Mouse (Mus musculus) testis, postnatal 14 days (tissue): ENCODE data around the gene Ltbp3.
"Not testable (repeated sequence)": the region's sequence is repeated elsewhere in the genome, so short reads cannot be mapped to it uniquely, and the experiment has no call there.

ENCODE experiments used
- DNase-seq: peaks from one replicate; pipeline ENCODE4 v3.0.0; 2021; ENCODE audit warnings: low spot score

The Ltbp3 gene

GRCm38 (mm10) chr19:5793917-5794770, 53.4 kb downstream of the Ltbp3 start:
- not testable (repeated sequence) for DNase-seq

DNA sequence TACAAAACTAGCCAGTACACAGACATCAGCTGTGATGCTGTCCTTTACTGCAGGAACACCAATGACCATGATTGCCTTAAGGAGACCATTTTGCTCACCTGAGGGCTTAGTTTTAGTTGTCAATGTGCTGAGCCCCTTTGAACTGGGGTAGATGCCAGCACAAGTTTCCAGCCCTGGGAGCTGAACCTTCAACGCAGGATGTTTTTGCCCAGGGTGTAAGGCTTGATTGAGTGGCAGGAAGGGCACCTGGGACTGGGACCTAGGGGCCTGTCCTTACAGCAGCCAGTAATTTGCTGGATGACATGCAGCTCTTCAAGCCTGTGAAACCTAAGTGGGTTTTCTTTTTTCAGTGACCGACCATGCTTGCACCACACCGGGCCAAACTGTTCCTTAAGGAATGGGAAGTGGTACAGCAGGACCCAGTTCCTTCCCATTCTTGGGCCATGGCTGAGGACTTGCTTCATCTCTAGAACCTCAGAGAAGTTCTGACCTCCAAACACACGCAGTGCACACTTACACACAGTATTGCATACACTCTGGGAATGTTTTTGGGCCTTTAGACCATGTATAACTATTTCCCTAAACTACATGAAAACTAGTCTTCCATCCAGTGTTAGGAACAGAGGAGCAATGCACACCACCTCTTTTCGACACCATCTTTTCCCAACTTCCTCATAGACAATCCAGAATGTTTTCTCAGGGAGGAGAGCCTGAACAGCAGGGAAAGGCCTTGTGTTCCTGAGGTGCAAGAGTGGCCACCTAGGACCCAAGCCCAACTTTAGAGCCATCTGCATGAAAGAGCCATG, 54.3 kb downstream of the Ltbp3 start:
- no peak for DNase-seq

GRCm38 (mm10) chr19:5795668-5796572, 55.2 kb downstream of the Ltbp3 start:
- no peak for DNase-seq

DNA sequence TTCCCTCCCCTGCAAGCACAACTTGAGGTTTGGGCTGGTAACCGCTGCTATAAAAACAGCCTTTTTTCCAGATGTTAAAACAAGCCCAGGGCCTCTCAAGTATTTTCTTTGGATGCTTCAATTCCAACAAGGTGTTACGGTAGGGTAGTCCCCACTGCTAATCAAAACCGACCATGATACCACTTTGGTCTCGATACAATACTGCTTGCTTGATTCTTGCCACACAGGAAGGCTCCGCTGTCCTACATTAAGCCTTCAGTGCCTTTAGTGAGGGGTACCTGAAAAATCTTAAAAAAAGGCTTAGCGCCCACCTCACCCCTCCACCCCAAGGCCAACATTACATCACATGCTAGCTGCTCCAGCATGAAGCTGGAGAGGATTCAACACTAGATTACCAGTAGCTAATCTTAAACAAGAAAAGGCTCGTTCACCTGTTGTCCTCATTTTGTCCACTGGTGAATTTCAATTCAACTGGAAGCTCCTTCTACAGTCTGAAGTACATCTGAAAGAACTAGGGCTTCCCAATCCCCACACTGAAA, 55.9 kb downstream of the Ltbp3 start:
- DNase-seq, result no peak

GRCm38 (mm10) chr19:5797381-5798111, 56.8 kb downstream of the Ltbp3 start:
- no peak for DNase-seq

DNA sequence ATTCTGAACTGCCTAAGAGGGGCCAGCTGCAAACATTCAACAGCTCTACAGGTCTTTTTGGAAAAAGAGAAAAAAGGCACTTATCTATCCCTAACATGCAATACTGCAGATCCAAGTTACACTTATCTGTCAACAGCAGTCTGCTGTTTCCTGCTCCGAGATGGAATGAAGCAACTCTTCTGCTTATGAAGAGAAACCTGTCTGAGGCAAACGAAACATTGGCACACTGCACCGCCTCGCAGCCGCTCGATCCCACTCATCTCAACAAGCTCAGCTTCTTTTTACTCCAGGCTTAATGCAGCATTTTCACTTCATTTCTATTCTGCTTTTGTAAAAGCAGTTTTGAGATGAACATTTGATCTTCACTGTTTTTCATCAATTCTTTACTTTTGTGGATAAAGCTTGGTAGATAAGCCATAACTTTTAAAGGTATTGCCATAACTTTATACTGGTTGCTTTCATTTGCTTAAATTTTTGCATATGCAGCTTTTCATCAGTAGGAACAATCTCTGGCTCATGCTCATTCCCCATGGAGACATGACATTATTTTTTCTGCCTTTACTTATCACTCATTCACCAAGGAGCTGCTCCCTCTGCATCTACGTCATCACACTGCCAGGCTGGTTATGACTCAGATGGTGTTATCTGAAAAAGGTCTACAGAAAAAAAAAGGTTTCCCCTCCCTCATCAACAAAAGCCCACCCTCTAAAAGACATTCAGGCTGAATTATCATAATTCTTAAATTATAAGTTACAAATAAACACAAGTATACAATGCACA, 58.2 kb downstream of the Ltbp3 start:
- DNase-seq, result no peak

DNA sequence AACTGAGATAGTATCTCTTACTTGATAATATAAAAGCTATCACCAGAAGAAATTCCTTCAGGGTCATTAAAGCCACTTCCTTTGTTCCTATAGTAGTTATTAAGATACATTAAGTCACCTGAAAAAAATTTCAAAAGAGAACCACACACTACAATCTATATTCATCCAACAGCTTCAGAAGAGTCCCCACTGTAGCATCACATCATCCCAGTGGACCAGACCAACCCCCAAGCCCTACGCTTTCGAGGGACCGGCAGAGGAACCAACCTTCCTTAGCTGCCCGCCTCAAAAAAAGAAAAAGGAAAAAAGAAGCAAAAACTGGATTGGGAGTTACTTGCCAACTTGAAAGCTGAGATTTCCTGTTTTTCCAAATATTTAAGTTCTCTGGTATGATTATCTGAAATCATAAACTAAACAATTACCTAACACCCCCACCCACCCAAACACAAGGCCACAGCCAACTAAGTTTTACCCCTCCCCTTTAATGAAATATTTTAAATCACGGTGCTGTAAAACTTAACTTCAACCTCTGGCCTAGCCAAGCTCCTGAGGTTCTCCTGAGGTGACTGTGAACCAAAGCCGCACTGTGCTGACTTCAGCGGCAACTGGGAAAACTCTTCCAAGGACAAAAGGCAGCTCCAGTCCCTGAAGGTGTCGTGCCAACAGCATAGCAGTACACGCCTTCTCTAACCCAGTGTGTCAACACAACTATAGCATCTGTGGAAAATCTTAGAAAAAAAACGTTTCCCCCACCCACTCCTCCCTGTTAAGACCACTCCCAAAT, 59.1 kb downstream of the Ltbp3 start:
- no peak for DNase-seq

- no peak for DNase-seq
These were observed 59.6 kb downstream of the Ltbp3 start for GRCm38 (mm10) chr19:5800350-5800631.

- DNase-seq, result no peak
These were observed 60.1 kb downstream of the Ltbp3 start for GRCm38 (mm10) chr19:5800632-5801431.

- no peak for DNase-seq
These were observed 60.8 kb downstream of the Ltbp3 start for GRCm38 (mm10) chr19:5801432-5801964.

GRCm38 (mm10) chr19:5802011-5802786, 61.5 kb downstream of the Ltbp3 start:
- peak; percentile 90 for DNase-seq

DNA sequence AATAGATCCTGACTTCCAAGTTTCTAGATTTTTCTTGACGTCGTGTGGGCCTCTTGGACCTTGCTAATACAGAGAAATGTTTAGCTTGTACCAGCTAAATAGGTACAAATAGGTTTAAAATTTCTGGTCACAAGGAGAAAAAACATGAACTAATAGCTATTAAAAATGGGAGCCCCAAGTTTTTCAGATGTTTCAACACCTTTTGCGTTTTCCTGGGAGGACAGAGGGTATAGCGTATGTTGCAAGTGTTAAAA, 62.0 kb downstream of the Ltbp3 start:
- no peak for DNase-seq

DNA sequence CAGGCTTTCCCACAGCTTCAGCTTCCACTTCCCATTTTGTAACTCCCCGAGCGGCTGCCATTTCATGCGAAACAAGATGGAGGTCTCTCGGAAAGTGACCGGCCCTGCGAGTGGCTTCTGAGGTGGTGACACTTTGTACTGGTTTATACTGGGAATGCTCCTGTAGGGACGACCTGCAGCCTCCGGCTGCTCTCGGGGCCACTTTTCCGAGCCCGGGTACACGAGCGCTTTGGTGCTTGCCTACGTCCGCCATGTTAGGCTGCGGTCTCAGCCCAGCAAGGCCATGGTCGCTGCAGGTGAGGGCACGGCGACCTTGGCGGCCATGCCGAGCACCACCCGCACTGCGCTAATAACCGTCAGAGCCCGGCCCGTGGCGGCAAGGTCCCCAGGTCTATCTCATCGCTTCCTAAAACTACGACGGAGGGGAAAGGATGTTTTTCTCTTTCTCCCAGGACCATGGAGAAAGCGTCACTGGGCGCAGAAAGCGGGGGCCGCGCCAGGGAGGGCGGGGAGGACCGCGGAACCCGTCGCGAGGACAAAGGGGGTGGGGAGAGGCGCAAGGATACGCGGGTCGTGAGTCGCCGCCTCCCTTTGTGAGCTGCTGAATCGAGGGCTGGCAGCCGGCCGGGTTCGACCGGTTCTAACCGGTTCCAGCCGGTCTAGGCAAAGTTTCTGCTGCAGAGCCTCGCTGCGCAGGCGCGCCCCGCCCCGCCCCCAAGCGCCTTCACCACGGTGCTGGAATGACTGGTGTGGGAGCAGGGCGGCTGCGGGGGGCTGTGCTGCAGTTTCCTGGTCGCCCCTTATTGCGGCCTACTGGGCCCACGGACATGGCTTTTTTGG, 62.6 kb downstream of the Ltbp3 start:
- peak; percentile 98 for DNase-seq

DNA sequence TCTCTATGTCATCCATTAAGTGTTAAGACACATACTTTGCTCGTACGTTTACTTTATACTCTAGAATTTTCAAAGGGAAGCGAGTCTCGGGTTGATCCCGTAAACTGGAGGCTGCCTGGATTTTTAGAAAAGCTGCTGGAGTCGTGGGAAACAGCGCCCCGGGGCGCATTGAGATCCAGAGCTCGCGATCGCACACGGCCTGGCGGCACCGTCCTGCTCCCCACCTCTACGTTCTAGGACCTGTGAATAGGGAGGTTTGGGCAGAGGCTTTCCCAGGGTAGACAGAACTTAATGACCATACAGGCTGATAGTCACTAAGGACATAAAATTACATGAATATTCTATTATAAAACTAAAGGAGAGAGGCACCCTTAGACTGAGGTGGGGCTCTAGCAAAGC, 63.2 kb downstream of the Ltbp3 start:
- no peak for DNase-seq

DNA sequence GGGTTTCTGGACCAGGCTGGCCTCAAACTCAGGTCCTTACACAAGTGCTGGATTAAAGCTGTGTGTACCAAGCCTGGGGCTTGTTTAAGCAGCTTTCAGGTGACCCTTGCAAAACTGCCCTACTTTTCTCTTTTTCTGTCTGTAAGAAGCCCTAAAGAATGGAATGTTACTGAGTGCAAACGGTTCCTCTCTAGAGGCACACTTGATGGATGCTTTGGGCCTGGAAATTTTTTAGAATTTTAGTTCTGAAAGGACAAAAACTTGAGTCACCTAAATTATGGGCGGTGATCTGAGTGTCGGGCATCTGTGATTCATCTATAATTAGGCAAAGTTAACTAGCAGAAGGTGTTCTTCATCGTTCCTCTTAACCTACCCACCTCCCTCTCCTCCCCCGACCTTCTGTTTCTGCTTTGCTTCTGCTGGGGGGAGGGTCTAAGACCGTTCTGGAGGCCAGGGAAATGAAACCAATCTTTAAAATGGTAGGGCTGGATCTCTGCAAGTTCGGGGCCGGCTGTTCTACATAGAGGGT, 63.7 kb downstream of the Ltbp3 start:
- DNase-seq, result no peak

DNA sequence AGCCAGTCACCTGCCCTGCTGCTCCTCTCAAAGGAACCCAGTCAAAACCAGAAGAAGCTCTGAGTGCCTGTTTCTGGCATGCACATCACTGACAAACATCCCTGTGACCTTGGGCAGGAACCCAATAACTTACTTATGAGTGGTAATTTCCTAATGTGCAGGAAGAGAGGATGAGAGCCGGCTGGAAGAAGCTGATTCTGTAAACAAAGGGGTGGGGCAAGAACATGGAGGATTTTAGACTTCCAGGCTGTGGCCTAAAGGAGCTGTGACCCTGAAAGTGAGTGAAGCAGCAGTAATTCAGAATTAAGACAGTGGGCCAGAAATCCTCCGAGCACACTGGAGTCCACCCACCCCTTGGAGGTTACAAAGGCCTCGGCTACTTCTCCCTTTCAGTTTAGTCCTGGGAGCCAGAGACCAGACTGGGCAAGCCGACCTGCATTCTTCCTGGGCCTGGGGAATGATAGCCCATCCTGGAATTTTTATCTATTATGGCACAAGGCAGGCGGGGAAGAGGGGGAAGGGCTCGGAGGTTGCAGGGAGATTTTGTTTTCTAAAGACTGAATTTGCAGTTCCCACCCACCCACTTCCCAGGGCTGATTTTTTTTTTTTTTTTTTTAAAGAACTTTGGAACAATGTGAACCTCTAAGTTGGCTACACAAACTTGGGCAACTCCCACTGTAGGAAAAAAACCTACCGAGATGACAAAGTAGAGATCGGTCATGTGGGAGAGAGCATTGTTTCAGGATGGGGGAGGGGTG, 65.5 kb downstream of the Ltbp3 start:
- peak; percentile 70 for DNase-seq
